8 mouse cellular contexts compared by ENCODE assay signal in the genomic region with DNA sequence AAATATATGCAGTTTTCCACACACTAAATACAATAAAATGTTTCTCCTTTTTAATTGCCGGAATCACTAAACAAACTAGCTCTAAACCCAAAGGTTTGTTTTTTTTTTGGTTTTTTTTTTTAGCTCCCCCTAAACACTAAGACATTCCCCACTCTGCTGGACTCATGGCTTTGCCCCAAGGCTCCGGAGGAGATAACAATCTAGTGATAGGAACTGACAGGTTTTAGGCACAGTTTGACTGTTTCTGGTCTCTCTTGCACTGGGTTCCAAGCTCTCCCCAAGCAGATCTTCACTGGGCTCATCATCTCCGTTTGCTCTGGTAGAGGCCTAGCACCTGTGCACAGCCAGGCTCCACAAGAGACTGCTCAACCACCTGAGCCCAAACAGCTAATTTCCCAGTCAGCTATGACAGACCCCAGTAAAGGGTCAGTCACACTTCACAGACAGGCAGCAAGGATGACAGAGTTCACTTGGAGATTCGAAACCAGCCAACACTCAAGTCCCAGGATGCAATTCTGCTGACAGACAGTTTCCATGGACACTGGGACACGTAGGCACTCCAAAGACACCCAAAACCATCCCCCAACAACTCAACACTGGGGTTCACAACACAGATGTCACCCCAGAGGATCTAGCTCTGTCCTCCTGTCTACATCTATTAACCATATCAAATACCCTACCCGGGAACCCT. TPM values are rescaled to one million over a fixed set of nuclear protein-coding genes. Genes with fewer than 3 reads are reported as not detected.
DNase-seq lines count a peak whose midpoint lies in the region; ATAC-seq and TF ChIP-seq lines count a peak whose summit lies in the region.

No protein-coding gene starts in this region.

- H3K4me1 ChIP-seq in heart, embryonic 15.5 days (replicated peaks), result peaks cover 19% of the 10 kb centered on the region
- H3K4me1 ChIP-seq in MEL (ENCODE audit: control insufficient read depth in 1 of 2, insufficient read depth in 2 of 2, low read length in 2 of 2), result peaks cover 6 to 18% of the 10 kb centered on the region in 2 experiments
- H3K4me1 ChIP-seq in forebrain, embryonic 16.5 days (replicated peaks; ENCODE audit: control insufficient read depth, insufficient read depth, low read length), result peaks cover 15% of the 10 kb centered on the region

- peak overlapping the region; percentile 99 for H3K4me3 ChIP-seq in heart, embryonic 15.5 days
- H3K4me3 ChIP-seq in MEL (ENCODE audit: control insufficient read depth in 1 of 2, insufficient read depth in 1 of 2, low read depth in 2 of 2, low read length in 2 of 2), result peak overlapping the region; percentile 62 to 78
- peak overlapping the region; percentile 61 for H3K4me3 ChIP-seq in forebrain, embryonic 16.5 days (replicated peaks; ENCODE audit: low read length)
- peak overlapping the region; percentile 92 for H3K4me3 ChIP-seq in macrophage (ENCODE audit: inconsistent target)

- no peaks in the 10 kb centered on the region for H3K9me3 ChIP-seq in heart, embryonic 15.5 days (replicated peaks)
- no peaks in the 10 kb centered on the region for H3K9me3 ChIP-seq in MEL (replicated peaks; ENCODE audit: insufficient read depth, low read length)
- H3K9me3 ChIP-seq in forebrain, embryonic 16.5 days (ENCODE audit: control insufficient read depth, low read length), result no peaks in the 10 kb centered on the region

- H3K9ac ChIP-seq in heart, embryonic 15.5 days, result peak overlapping the region; percentile 76; the same call in 1 of the 2 replicates
- peak overlapping the region; percentile 83 for H3K9ac ChIP-seq in MEL (ENCODE audit: control insufficient read depth, low read depth, low read length, poor library complexity, severe bottlenecking)
- H3K9ac ChIP-seq in forebrain, embryonic 16.5 days (replicated peaks; ENCODE audit: low read depth, low read length), result peak overlapping the region; percentile 64; the same call in 1 of the 2 replicates

- H3K36me3 ChIP-seq in heart, embryonic 15.5 days, result no peaks in the 10 kb centered on the region
- H3K36me3 ChIP-seq in MEL (ENCODE audit: control insufficient read depth in 1 of 2, insufficient read depth in 2 of 2, low read length in 2 of 2) (peaks cover 0 to 14% of the 10 kb centered on the region in 2 experiments; a peak in 3 of 4 replicates), macrophage (ENCODE audit: inconsistent target) (peaks cover 8% of the 10 kb centered on the region; the same call in 1 of the 2 replicates)
- H3K36me3 ChIP-seq in forebrain, embryonic 16.5 days (ENCODE audit: control insufficient read depth, insufficient read depth), result no peaks in the 10 kb centered on the region

- 34% methylated on average over 6 of the region's 6 CpGs for WGBS in heart, embryonic 15.5 days
- WGBS in forebrain, embryonic 16.5 days, result 36% methylated on average over 6 of the region's 6 CpGs
- WGBS in macrophage (ENCODE audit: missing documents), result 34% methylated on average over 6 of the region's 6 CpGs

- TF ChIP-seq CTCF in MEL (IDR thresholded peaks at IDR 0.05 in 2 of 3, conservative IDR thresholded peaks at IDR 0.05 in 1 of 3; ENCODE audit: control insufficient read depth in 1 of 3, insufficient read depth in 1 of 3, low read depth in 2 of 3, low read length in 3 of 3, poor library complexity in 1 of 3, severe bottlenecking in 1 of 3), result no peak

- peak overlapping the region; percentile 80 for H3K4me2 ChIP-seq in heart, embryonic 15.5 days
- peak overlapping the region; percentile 88 for H3K4me2 ChIP-seq in forebrain, embryonic 16.5 days (ENCODE audit: low read length)

- H3K27me3 ChIP-seq in heart, embryonic 15.5 days, result no peaks in the 10 kb centered on the region
- no peaks in the 10 kb centered on the region for H3K27me3 ChIP-seq in MEL (ENCODE audit: control insufficient read depth in 1 of 2, insufficient read depth in 2 of 2, low read length in 2 of 2)
- no peaks in the 10 kb centered on the region for H3K27me3 ChIP-seq in forebrain, embryonic 16.5 days (replicated peaks; ENCODE audit: control insufficient read depth, insufficient read depth, low read length)

- no peak for DNase-seq in heart, postnatal 36 days
- DNase-seq in MEL (ENCODE audit: low read depth, low spot score), result peak; percentile 61
- no peak for DNase-seq in urinary bladder, postnatal 10 days (ENCODE audit: low spot score)
- DNase-seq in ovary, postnatal 10 days (ENCODE audit: low spot score), result no peak
- no peak for DNase-seq in yolk sac, embryonic 10.5 days (ENCODE audit: low spot score)

- H3K27ac ChIP-seq in heart, embryonic 15.5 days, result peak overlapping the region; percentile 82; the same call in 1 of the 2 replicates
- H3K27ac ChIP-seq in MEL (ENCODE audit: control insufficient read depth, low read depth, low read length), result no peak overlapping the region
- no peak overlapping the region for H3K27ac ChIP-seq in forebrain, embryonic 16.5 days (ENCODE audit: low read length)
- H3K27ac ChIP-seq in macrophage, result peak overlapping the region; percentile 81

- intact Hi-C loops in heart, postnatal 36 days (cut with DNase I), result no loop called here

- TF ChIP-seq RAD21 in MEL (IDR thresholded peaks at IDR 0.05; ENCODE audit: low read depth, low read length), result no peak

- ATAC-seq in heart, embryonic 15.5 days (replicated peaks; ENCODE audit: insufficient number of reproducible peaks, insufficient read depth, low FRiP score, low read depth), result no peak
- no peak for ATAC-seq in forebrain, embryonic 16.5 days

- peaks cover 39% of the 10 kb centered on the region for H3K79me2 ChIP-seq in MEL (ENCODE audit: control insufficient read depth, insufficient read depth, low read length, poor library complexity)
- peaks cover 62% of the 10 kb centered on the region for H3K79me2 ChIP-seq in macrophage (ENCODE audit: inconsistent target)

- peak in 1 of 2 experiments; percentile 18; a peak in 1 of 4 replicates for TF ChIP-seq EP300 in MEL (IDR thresholded peaks at IDR 0.05; ENCODE audit: low read depth in 1 of 2, low read length in 2 of 2)

- no peak for TF ChIP-seq POLR2A in MEL (IDR thresholded peaks at IDR 0.05; ENCODE audit: control insufficient read depth in 1 of 2, insufficient read depth in 1 of 2, low read depth in 1 of 2, low read length in 2 of 2, poor library complexity in 1 of 2)

TF ChIP-seq in MEL, 35 proteins besides CTCF, POLR2A, EP300 and RAD21:
- no peak for TF ChIP-seq POLR2AphosphoS5 (IDR thresholded peaks at IDR 0.05; ENCODE audit: borderline replicate concordance, low read depth, low read length)
- TF ChIP-seq GATA1 (IDR thresholded peaks at IDR 0.05; ENCODE audit: low read depth, low read length), result peak; percentile 51
- peak; percentile 32; the same call in 1 of the 2 replicates for TF ChIP-seq ZNF384 (IDR thresholded peaks at IDR 0.05; ENCODE audit: low read depth, low read length)
- 0 out of 2 replicates have a peak, but pooled peaks have one; percentile 75 for TF ChIP-seq CHD1 (IDR thresholded peaks at IDR 0.05; ENCODE audit: low read depth, low read length)

RNA-seq across cellular contexts. Expression of a gene that starts 1.5 kb away (rescaled TPM):
- polyA plus RNA-seq in heart, embryonic 15.5 days (2015; fragmentation: Nextera tagmentation; extraction: Ambion mirVana), result 77.5 and 91.4 TPM in 2 replicates
- 10 to 100 TPM; 79.8 to 81.1 TPM for total RNA-seq in heart, postnatal 36 days (2021)
- 71.3 and 78.2 TPM in 2 replicates for total RNA-seq in MEL (2012; rRNA removed)
- polyA plus RNA-seq in MEL (2012; ENCODE audit: insufficient read depth in 1 of 2, insufficient read length in 2 of 2, low read depth in 1 of 2, low replicate concordance in 2 of 2, missing spikeins in 1 of 2) (10 to 100 TPM in 1 of 2 experiments, not detected in 1; 80.7 TPM), macrophage (2018) (67.7 to 97.9 TPM (median 71.0 TPM) in 3 replicates)
- 106 and 110 TPM in 2 replicates for polyA plus RNA-seq in forebrain, embryonic 16.5 days (2015; fragmentation: Nextera tagmentation; extraction: Ambion mirVana)
- 100 to 1,000 TPM in 9 of 26 experiments, 10 to 100 TPM in 17; 30.9 to 137 (median 79.0) TPM for total RNA-seq in macrophage (2018; cell fraction: chromatin; rRNA removed)
- 10 to 100 TPM; 45.6 to 99.5 (median 75.0) TPM for total RNA-seq in macrophage (2018; cell fraction: cytosol; rRNA removed)
- 100 to 1,000 TPM in 22 of 26 experiments, 10 to 100 TPM in 4; 53.7 to 188 (median 139) TPM for total RNA-seq in macrophage (2018; cell fraction: nucleus; rRNA removed)

RNA-seq across cellular contexts. Expression of a gene that starts 50.9 kb away (rescaled TPM):
- 80.9 and 84.1 TPM in 2 replicates for polyA plus RNA-seq in heart, embryonic 15.5 days (2015; fragmentation: Nextera tagmentation; extraction: Ambion mirVana)
- 10 to 100 TPM; 64.5 to 67.7 TPM for total RNA-seq in heart, postnatal 36 days (2021)
- total RNA-seq in MEL (2012; rRNA removed), result 99.2 and 120 TPM in 2 replicates
- polyA plus RNA-seq in MEL (2012; ENCODE audit: insufficient read depth in 1 of 2, insufficient read length in 2 of 2, low read depth in 1 of 2, low replicate concordance in 2 of 2, missing spikeins in 1 of 2) (10 to 100 TPM in 1 of 2 experiments, not detected in 1; 77.6 TPM), macrophage (2018) (4.7 to 54.4 TPM (median 35.5 TPM) in 3 replicates)
- 49.4 and 53.3 TPM in 2 replicates for polyA plus RNA-seq in forebrain, embryonic 16.5 days (2015; fragmentation: Nextera tagmentation; extraction: Ambion mirVana)
- total RNA-seq in macrophage (2018; cell fraction: chromatin; rRNA removed), result 10 to 100 TPM in 6 of 26 experiments, 1 to 10 TPM in 20; 1.6 to 13.5 (median 4.5) TPM
- 10 to 100 TPM; 23.5 to 47.0 (median 33.4) TPM for total RNA-seq in macrophage (2018; cell fraction: cytosol; rRNA removed)
- 10 to 100 TPM in 17 of 26 experiments, 1 to 10 TPM in 9; 3.1 to 27.4 (median 11.6) TPM for total RNA-seq in macrophage (2018; cell fraction: nucleus; rRNA removed)

RNA-seq across cellular contexts. Expression of a gene that starts 51.1 kb away (rescaled TPM):
- polyA plus RNA-seq in heart, embryonic 15.5 days (2015; fragmentation: Nextera tagmentation; extraction: Ambion mirVana), result 13.2 and 17.0 TPM in 2 replicates
- 1 to 10 TPM; 7.0 to 7.4 TPM for total RNA-seq in heart, postnatal 36 days (2021)
- 12.6 and 16.6 TPM in 2 replicates for total RNA-seq in MEL (2012; rRNA removed)
- polyA plus RNA-seq in MEL (2012; ENCODE audit: insufficient read depth in 1 of 2, insufficient read length in 2 of 2, low read depth in 1 of 2, low replicate concordance in 2 of 2, missing spikeins in 1 of 2) (10 to 100 TPM in 1 of 2 experiments, not detected in 1; 14.3 TPM), macrophage (2018) (9.3 to 20.3 TPM (median 13.1 TPM) in 3 replicates)
- 16.6 and 21.7 TPM in 2 replicates for polyA plus RNA-seq in forebrain, embryonic 16.5 days (2015; fragmentation: Nextera tagmentation; extraction: Ambion mirVana)
- total RNA-seq in macrophage (2018; cell fraction: chromatin; rRNA removed), result 10 to 100 TPM; 18.9 to 100.0 (median 57.5) TPM
- 10 to 100 TPM in 16 of 26 experiments, 1 to 10 TPM in 10; 4.0 to 15.5 (median 11.0) TPM for total RNA-seq in macrophage (2018; cell fraction: cytosol; rRNA removed)
- total RNA-seq in macrophage (2018; cell fraction: nucleus; rRNA removed), result 10 to 100 TPM; 16.5 to 68.5 (median 35.7) TPM

Comparison
In these comparisons a context has a peak if more than half of its experiments do, and no peak if none do; other contexts are left out.
1. H3K27ac ChIP-seq: peak in heart, embryonic 15.5 days (single experiment) and macrophage (single experiment); none in MEL (single experiment) and forebrain, embryonic 16.5 days (single experiment).
2. Peak in every context shown above with its lines, with median percentiles within 50 percentile points of each other: H3K4me3 ChIP-seq and H3K9ac ChIP-seq.